Mouse (Mus musculus) layer of hippocampus, adult 2 months (tissue): ENCODE data around the gene A030005K14Rik. TPM values are rescaled to one million over a fixed set of nuclear protein-coding genes. Genes with fewer than 3 reads are reported as not detected.

Experiments used
- DNase-seq, 2 experiments: peaks; one replicate each; pipeline ENCODE4 v3.0.0; 2022; ENCODE audit warnings: low spot score in 2 of 2
- H3K27ac ChIP-seq: fragments of 200-600 bp; 2 replicates; pipeline ENCODE4 v1.8.1; 2022
- H3K4me3 ChIP-seq: fragments of 200-600 bp; 2 replicates; pipeline ENCODE4 v1.8.1; 2022; ENCODE audit warnings: mild to moderate bottlenecking
- CTCF ChIP-seq: fragments of 200-600 bp; conservative IDR thresholded peaks from 2 replicates; pipeline ENCODE4 v1.8.1; 2022; ENCODE audit warnings: antibody characterized with exemption, mild to moderate bottlenecking, moderate library complexity
- total RNA-seq, 2 experiments: library from RNA; stranded (reverse); gene quantifications; 2 replicates each; pipeline ENCODE4 v1.2.3; 2021

Gene A030005K14Rik
- total RNA-seq, 2 experiments from 2014 or later = not detected

DNA sequence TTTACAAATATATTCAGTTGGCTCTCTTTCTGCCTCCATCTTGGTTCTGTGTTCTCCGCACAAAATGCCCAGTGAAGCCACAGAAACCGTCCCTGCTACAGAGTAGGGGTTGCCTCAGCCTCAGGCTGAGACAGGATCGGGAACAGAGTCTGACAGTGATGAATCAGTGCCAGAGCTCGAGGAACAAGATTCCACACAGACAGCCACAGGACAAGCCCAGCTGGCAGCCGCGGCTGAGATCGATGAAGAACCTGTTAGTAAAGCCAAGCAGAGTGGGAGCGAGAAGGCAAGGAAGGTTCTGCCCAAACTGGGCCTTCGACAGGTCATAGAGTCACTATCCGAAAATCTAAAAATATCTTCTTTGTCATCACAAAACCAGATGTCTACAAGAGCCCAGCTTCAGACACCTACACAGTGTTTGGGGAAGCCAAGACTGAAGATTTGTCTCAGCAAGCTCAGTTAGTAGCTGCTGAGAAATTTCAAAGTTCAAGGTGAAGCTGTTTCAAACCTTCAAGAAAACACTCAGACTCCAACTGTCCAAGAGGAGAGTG, 43.8 kb downstream of the A030005K14Rik start:
- no peak for TF ChIP-seq CTCF
- H3K4me3 ChIP-seq = no peak overlapping the region
- H3K27ac ChIP-seq = no peak overlapping the region
- no peak for DNase-seq

DNA sequence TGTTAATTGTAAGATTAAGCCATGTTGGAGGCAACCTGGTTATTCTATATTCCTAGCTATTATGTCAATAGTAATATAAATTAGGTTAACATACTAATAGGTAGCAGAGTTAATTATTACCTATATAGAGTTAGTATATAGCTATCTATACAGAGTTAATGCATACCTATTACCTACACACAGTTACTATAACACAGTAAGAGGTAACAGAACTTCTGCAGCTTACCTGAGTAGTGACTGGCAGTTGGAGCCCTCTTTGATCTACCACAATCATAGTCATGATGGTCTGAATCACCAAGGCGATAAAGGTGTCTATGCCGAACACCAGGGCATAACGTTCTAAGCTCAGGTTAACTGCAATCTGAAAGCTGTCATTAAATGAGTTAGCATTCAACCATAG, 44.7 kb downstream of the A030005K14Rik start:
- DNase-seq = no peak
- no peak for TF ChIP-seq CTCF
- Histone ChIP-seq H3K4me3 (no peak overlapping the region), H3K27ac (no peak overlapping the region)

Other genes with a start within 250 kb of the A030005K14Rik start
- 10 to 100 TPM; 68.9 TPM for gene Agfg1, start 219.9 kb downstream of the A030005K14Rik start, total RNA-seq
- 1 to 10 TPM in 1 of 2 experiments, under 1 TPM in 1; 0.47 to 1.3 TPM for gene A030005L19Rik, start 146.1 kb downstream of the A030005K14Rik start, total RNA-seq
- not detected for gene A030014E15Rik, start 134.5 kb downstream of the A030005K14Rik start, total RNA-seq
- not detected for gene Gm6217, start 128.0 kb downstream of the A030005K14Rik start, total RNA-seq
- gene A030003K21Rik, start 116.0 kb downstream of the A030005K14Rik start, total RNA-seq = not detected
- not detected for gene Gm7544, start 103.4 kb downstream of the A030005K14Rik start, total RNA-seq
- not detected for gene Gm47955, start 99.1 kb downstream of the A030005K14Rik start, total RNA-seq
- not detected for gene Gm47959, start 58.8 kb downstream of the A030005K14Rik start, total RNA-seq
- 1 to 10 TPM; 3.1 to 3.2 TPM for gene Slc19a3, start 20.9 kb downstream of the A030005K14Rik start, total RNA-seq
- gene Krtap28-10, start 16.9 kb downstream of the A030005K14Rik start, total RNA-seq = not detected
- gene Gm47969, start 14.4 kb downstream of the A030005K14Rik start, total RNA-seq = not detected
- gene Krtap28-13, start 1.6 kb upstream of the A030005K14Rik start, total RNA-seq = not detected
- not detected for gene Ccl20, start 57.4 kb upstream of the A030005K14Rik start, total RNA-seq
- 1 to 10 TPM in 1 of 2 experiments, under 1 TPM in 1; 0.49 to 1.2 TPM for gene Daw1, start 100.4 kb upstream of the A030005K14Rik start, total RNA-seq